Mouse (Mus musculus): ENCODE results near the gene AL732309.1. TPM values are rescaled to one million over a fixed set of nuclear protein-coding genes. Genes with fewer than 3 reads are reported as not detected.
A peak's percentile ranks its signal among the peaks of the same experiment; 100 is the strongest.

The AL732309.1 gene
- polyA plus RNA-seq, 1 experiment from 2014 or later: 8.5 TPM

GRCm38 (mm10) chr2:25273010-25273409 is 26.3 kb upstream of the AL732309.1 start:
- Histone ChIP-seq H3K9ac (replicated peaks; ENCODE audit: low read depth, low read length) (peak overlapping the region; percentile 82), H3K4me3 (ENCODE audit: low read depth, low read length) (peak overlapping the region; percentile 75), H3K27ac (ENCODE audit: low read length) (peak overlapping the region; percentile 17; the same call in 1 of the 2 replicates), H3K4me2 (replicated peaks; ENCODE audit: low read depth, low read length) (peak overlapping the region; percentile 95), H3K9me3 (ENCODE audit: control insufficient read depth, low read depth, low read length) (no peaks in the 10 kb centered on the region), H3K27me3 (ENCODE audit: control insufficient read depth, insufficient read depth, low read length) (no peaks in the 10 kb centered on the region), H3K36me3 (ENCODE audit: control insufficient read depth, insufficient read depth, low read length) (peaks cover 55% of the 10 kb centered on the region), H3K4me1 (ENCODE audit: control insufficient read depth, insufficient read depth, low read length) (peaks cover 16% of the 10 kb centered on the region; the same call in 1 of the 2 replicates)
- WGBS: 32% methylated on average over 16 of the region's 16 CpGs
- ATAC-seq (ENCODE audit: insufficient number of reproducible peaks, insufficient read depth, low FRiP score, low read depth): no peak

GRCm38 (mm10) chr2:25272515-25272914 is 25.9 kb upstream of the AL732309.1 start:
- Histone ChIP-seq H3K4me2 (replicated peaks; ENCODE audit: low read depth, low read length) (peak overlapping the region; percentile 95), H3K27me3 (ENCODE audit: control insufficient read depth, insufficient read depth, low read length) (no peaks in the 10 kb centered on the region), H3K27ac (ENCODE audit: low read length) (peak overlapping the region; percentile 17; the same call in 1 of the 2 replicates), H3K9me3 (ENCODE audit: control insufficient read depth, low read depth, low read length) (no peaks in the 10 kb centered on the region), H3K9ac (replicated peaks; ENCODE audit: low read depth, low read length) (peak overlapping the region; percentile 82), H3K4me1 (ENCODE audit: control insufficient read depth, insufficient read depth, low read length) (peaks cover 16% of the 10 kb centered on the region; the same call in 1 of the 2 replicates), H3K4me3 (ENCODE audit: low read depth, low read length) (peak overlapping the region; percentile 75), H3K36me3 (ENCODE audit: control insufficient read depth, insufficient read depth, low read length) (peaks cover 50% of the 10 kb centered on the region)
- peak; percentile 51; the same call in 1 of the 2 replicates for ATAC-seq (ENCODE audit: insufficient number of reproducible peaks, insufficient read depth, low FRiP score, low read depth)
- under 1% methylated on average over 28 of the region's 29 CpGs for WGBS

- H3K27ac ChIP-seq (ENCODE audit: low read length): peak within 1 kb of the TSS; percentile 82
- H3K9me3 ChIP-seq (ENCODE audit: control insufficient read depth, low read depth, low read length): no peaks in the 10 kb centered on the region
- peak within 1 kb of the TSS; percentile 95 for H3K4me2 ChIP-seq (replicated peaks; ENCODE audit: low read depth, low read length)
- peak within 1 kb of the TSS; percentile 75 for H3K4me3 ChIP-seq (ENCODE audit: low read depth, low read length)
- peaks cover 16% of the 10 kb centered on the region; the same call in 1 of the 2 replicates for H3K4me1 ChIP-seq (ENCODE audit: control insufficient read depth, insufficient read depth, low read length)
- 1% methylated on average over 52 of the region's 55 CpGs for WGBS
- H3K9ac ChIP-seq (replicated peaks; ENCODE audit: low read depth, low read length): peak within 1 kb of the TSS; percentile 82
- peak; percentile 96 for ATAC-seq (ENCODE audit: insufficient number of reproducible peaks, insufficient read depth, low FRiP score, low read depth)
- peaks cover 44% of the 10 kb centered on the region for H3K36me3 ChIP-seq (ENCODE audit: control insufficient read depth, insufficient read depth, low read length)
- no peaks in the 10 kb centered on the region for H3K27me3 ChIP-seq (ENCODE audit: control insufficient read depth, insufficient read depth, low read length)
These were observed 25.3 kb upstream of the AL732309.1 start, which contains the start of the genes Ssna1 and Anapc2 for GRCm38 (mm10) chr2:25271827-25272511. Ssna1 (minus strand) TSS chr2:25272438. Anapc2 (plus strand) TSS chr2:25272478.

- Histone ChIP-seq H3K4me3 (ENCODE audit: low read depth, low read length) (no peak overlapping the region), H3K9me3 (ENCODE audit: control insufficient read depth, low read depth, low read length) (no peaks in the 10 kb centered on the region), H3K27ac (ENCODE audit: low read length) (no peak overlapping the region), H3K27me3 (ENCODE audit: control insufficient read depth, insufficient read depth, low read length) (no peaks in the 10 kb centered on the region; the same call in none of the 2 replicates), H3K36me3 (ENCODE audit: control insufficient read depth, insufficient read depth, low read length) (peaks cover 13% of the 10 kb centered on the region; the same call in 1 of the 2 replicates), H3K9ac (replicated peaks; ENCODE audit: low read depth, low read length) (no peak overlapping the region), H3K4me1 (ENCODE audit: control insufficient read depth, insufficient read depth, low read length) (peaks cover 17% of the 10 kb centered on the region; the same call in 1 of the 2 replicates), H3K4me2 (replicated peaks; ENCODE audit: low read depth, low read length) (no peak overlapping the region)
- 75% methylated on average over 4 of the region's 4 CpGs for WGBS
- ATAC-seq (ENCODE audit: insufficient number of reproducible peaks, insufficient read depth, low FRiP score, low read depth): no peak
These were observed 21.2 kb upstream of the AL732309.1 start for GRCm38 (mm10) chr2:25267746-25268309.

- Histone ChIP-seq H3K4me3 (ENCODE audit: low read depth, low read length) (no peak overlapping the region), H3K4me2 (replicated peaks; ENCODE audit: low read depth, low read length) (no peak overlapping the region), H3K36me3 (ENCODE audit: control insufficient read depth, insufficient read depth, low read length) (peaks cover 13% of the 10 kb centered on the region; the same call in 1 of the 2 replicates), H3K9ac (replicated peaks; ENCODE audit: low read depth, low read length) (no peak overlapping the region), H3K9me3 (ENCODE audit: control insufficient read depth, low read depth, low read length) (no peaks in the 10 kb centered on the region), H3K27me3 (ENCODE audit: control insufficient read depth, insufficient read depth, low read length) (no peaks in the 10 kb centered on the region; the same call in none of the 2 replicates), H3K4me1 (ENCODE audit: control insufficient read depth, insufficient read depth, low read length) (peaks cover 17% of the 10 kb centered on the region; the same call in 1 of the 2 replicates), H3K27ac (ENCODE audit: low read length) (no peak overlapping the region; the same call in 1 of the 2 replicates)
- ATAC-seq (ENCODE audit: insufficient number of reproducible peaks, insufficient read depth, low FRiP score, low read depth): no peak
These were observed 20.6 kb upstream of the AL732309.1 start for GRCm38 (mm10) chr2:25267241-25267640.

GRCm38 (mm10) chr2:25266720-25267119 is 20.1 kb upstream of the AL732309.1 start:
- Histone ChIP-seq H3K9me3 (ENCODE audit: control insufficient read depth, low read depth, low read length) (no peaks in the 10 kb centered on the region), H3K4me3 (ENCODE audit: low read depth, low read length) (no peak overlapping the region), H3K27me3 (ENCODE audit: control insufficient read depth, insufficient read depth, low read length) (no peaks in the 10 kb centered on the region; the same call in none of the 2 replicates), H3K36me3 (ENCODE audit: control insufficient read depth, insufficient read depth, low read length) (peaks cover 13% of the 10 kb centered on the region; the same call in 1 of the 2 replicates), H3K9ac (replicated peaks; ENCODE audit: low read depth, low read length) (no peak overlapping the region; the same call in 1 of the 2 replicates), H3K4me2 (replicated peaks; ENCODE audit: low read depth, low read length) (peak overlapping the region; percentile 24; the same call in 1 of the 2 replicates), H3K27ac (ENCODE audit: low read length) (peak overlapping the region; percentile 18; the same call in 1 of the 2 replicates), H3K4me1 (ENCODE audit: control insufficient read depth, insufficient read depth, low read length) (peaks cover 17% of the 10 kb centered on the region; the same call in 1 of the 2 replicates)
- ATAC-seq (ENCODE audit: insufficient number of reproducible peaks, insufficient read depth, low FRiP score, low read depth): no peak
- 33% methylated on average over 2 of the region's 2 CpGs for WGBS

- H3K9me3 ChIP-seq (ENCODE audit: control insufficient read depth, low read depth, low read length): no peaks in the 10 kb centered on the region
- peaks cover 12% of the 10 kb centered on the region; the same call in 1 of the 2 replicates for H3K4me1 ChIP-seq (ENCODE audit: control insufficient read depth, insufficient read depth, low read length)
- 57% methylated on average over 6 of the region's 6 CpGs for WGBS
- H3K4me2 ChIP-seq (replicated peaks; ENCODE audit: low read depth, low read length): peak overlapping the region; percentile 24; the same call in 1 of the 2 replicates
- no peak overlapping the region; the same call in 1 of the 2 replicates for H3K9ac ChIP-seq (replicated peaks; ENCODE audit: low read depth, low read length)
- no peaks in the 10 kb centered on the region; the same call in none of the 2 replicates for H3K27me3 ChIP-seq (ENCODE audit: control insufficient read depth, insufficient read depth, low read length)
- peaks cover 13% of the 10 kb centered on the region; the same call in 1 of the 2 replicates for H3K36me3 ChIP-seq (ENCODE audit: control insufficient read depth, insufficient read depth, low read length)
- H3K4me3 ChIP-seq (ENCODE audit: low read depth, low read length): no peak overlapping the region
- H3K27ac ChIP-seq (ENCODE audit: low read length): peak overlapping the region; percentile 18; the same call in 1 of the 2 replicates
- ATAC-seq (ENCODE audit: insufficient number of reproducible peaks, insufficient read depth, low FRiP score, low read depth): no peak
These were observed 19.4 kb upstream of the AL732309.1 start for GRCm38 (mm10) chr2:25265897-25266656.

All from stomach, embryonic 14.5 days (tissue).